Mouse (Mus musculus): ENCODE results near the gene Proser3.

GRCm38 (mm10) chr7:30490957-30491307, 61.2 kb downstream of the Proser3 start:
- TF ChIP-seq POLR2A (IDR thresholded peaks at IDR 0.05; ENCODE audit: insufficient read depth, low read depth, low read length): no peak
- no peak for TF ChIP-seq CTCF (IDR thresholded peaks at IDR 0.05; ENCODE audit: insufficient read depth, low read depth, low read length)

All from olfactory bulb, adult 2 months (tissue).